Mouse (Mus musculus) heart, adult 8-10 months (tissue): ENCODE measurements around the gene Rbm12b1. TPM values are rescaled to one million over a fixed set of nuclear protein-coding genes. Genes with fewer than 3 reads are reported as not detected.
"Not testable (repeated sequence)": the region's sequence is repeated elsewhere in the genome, so short reads cannot be mapped to it uniquely, and the experiment has no call there.

Experiments used
- DNase-seq: peaks from one replicate; pipeline ENCODE4 v3.0.0; 2022; ENCODE audit warnings: low spot score
- total RNA-seq, 4 experiments: library from RNA; stranded (reverse); gene quantifications; 2 replicates each; pipeline ENCODE4 v1.2.4; 2022

The Rbm12b1 gene
- total RNA-seq: 1 to 10 TPM; 4.1 to 9.7 (median 6.7) TPM

GRCm38 (mm10) chr4:12140141-12140567 is at the start of gene Rbm12b1:
Gene Rbm12b1 (plus strand): TSS chr4:12140264.
- DNase-seq: peak; percentile 84

GRCm38 (mm10) chr4:12140592-12141062 is 563 bp downstream of the Rbm12b1 start:
- DNase-seq: not testable (repeated sequence)

- DNase-seq: not testable (repeated sequence)
These were observed 1.5 kb downstream of the Rbm12b1 start for GRCm38 (mm10) chr4:12141516-12141915.

GRCm38 (mm10) chr4:12147660-12148059 is 7.6 kb downstream of the Rbm12b1 start:
- no peak for DNase-seq

- no peak for DNase-seq
These were observed 30.9 kb downstream of the Rbm12b1 start for GRCm38 (mm10) chr4:12170986-12171317.

- DNase-seq: peak; percentile 46
These were observed 31.4 kb downstream of the Rbm12b1 start, which contains the start of gene Fam92a for GRCm38 (mm10) chr4:12171318-12172091. Gene Fam92a (minus strand): TSS chr4:12172015.

GRCm38 (mm10) chr4:12178992-12179391 is 38.9 kb downstream of the Rbm12b1 start:
- DNase-seq: no peak

Other genes with a start within 250 kb of the Rbm12b1 start
- not detected for gene Gm10604, start 159.0 kb upstream of the Rbm12b1 start, total RNA-seq
- gene Rbm12b2, start 50.8 kb upstream of the Rbm12b1 start, total RNA-seq: 1 to 10 TPM; 3.7 to 5.7 (median 5.4) TPM
- 10 to 100 TPM; 15.2 to 19.9 (median 18.5) TPM for gene Fam92a, start 31.8 kb downstream of the Rbm12b1 start, total RNA-seq